Mouse (Mus musculus) spleen, postnatal 0 days (tissue): ENCODE measurements around the gene Akr1c13. TPM values are rescaled to one million over a fixed set of nuclear protein-coding genes. Genes with fewer than 3 reads are reported as not detected.

Source experiments
- polyA plus RNA-seq: library from polyadenylated mRNA; unstranded; fragments of >200 nt; fragmentation: Nextera tagmentation; extraction: Ambion mirVana; gene quantifications from 2 replicates; pipeline ENCODE4 v1.2.1, GENCODE M21; 2015

The Akr1c13 gene
- polyA plus RNA-seq = 8.5 and 11.2 TPM in 2 replicates

GRCm38 (mm10) chr13:4190904-4191303, at the start of gene Akr1c13:
TSS of gene Akr1c13 (plus strand) at chr13:4191150.

GRCm38 (mm10) chr13:4150518-4150917, 40.4 kb upstream of the Akr1c13 start, which contains the start of gene Akr1c18:
TSS of gene Akr1c18 (minus strand) at chr13:4150654.

GRCm38 (mm10) chr13:4228441-4228840, 37.5 kb downstream of the Akr1c13 start, which contains the start of gene Akr1c19:
TSS of gene Akr1c19 (plus strand) at chr13:4228700.

Other genes with a start within 250 kb of the Akr1c13 start
- not detected in 2 replicates for gene Ucn3, start 245.8 kb upstream of the Akr1c13 start, polyA plus RNA-seq
- 1.4 and 1.6 TPM in 2 replicates for gene Akr1c14, start 142.1 kb upstream of the Akr1c13 start, polyA plus RNA-seq
- 0.23 and 0.42 TPM in 2 replicates for gene Akr1c18, start 40.5 kb upstream of the Akr1c13 start, polyA plus RNA-seq
- gene Akr1c19, start 37.5 kb downstream of the Akr1c13 start, polyA plus RNA-seq = 0.78 and 1.4 TPM in 2 replicates
- gene Akr1c12, start 88.3 kb downstream of the Akr1c13 start, polyA plus RNA-seq = 0.50 and 0.75 TPM in 2 replicates
- gene Akr1c6, start 243.2 kb downstream of the Akr1c13 start, polyA plus RNA-seq = not detected in 2 replicates